Mouse (Mus musculus): ENCODE results near the gene Lamb3.

Lamb3 gene

GRCm38 (mm10) chr1:193338363-193338995, 131.0 kb downstream of the Lamb3 start:
- DNase-seq (ENCODE audit: low spot score in 2 of 2): no peak

GRCm38 (mm10) chr1:193342198-193342946, 134.9 kb downstream of the Lamb3 start:
- DNase-seq (ENCODE audit: low spot score in 2 of 2): no peak

- no peak for DNase-seq (ENCODE audit: low spot score in 2 of 2)
Measured at GRCm38 (mm10) chr1:193343853-193344252, 136.4 kb downstream of the Lamb3 start.

- DNase-seq (ENCODE audit: low spot score in 2 of 2): no peak
Measured at GRCm38 (mm10) chr1:193344976-193345375, 137.5 kb downstream of the Lamb3 start.

- DNase-seq (ENCODE audit: low spot score in 2 of 2): no peak
Measured at GRCm38 (mm10) chr1:193346908-193347307, 139.4 kb downstream of the Lamb3 start.

- no peak for DNase-seq (ENCODE audit: low spot score in 2 of 2)
Measured at GRCm38 (mm10) chr1:193348261-193348962, 140.9 kb downstream of the Lamb3 start.

- DNase-seq (ENCODE audit: low spot score in 2 of 2): no peak
Measured at GRCm38 (mm10) chr1:193349702-193350545, 142.4 kb downstream of the Lamb3 start.

- no peak for DNase-seq (ENCODE audit: low spot score in 2 of 2)
Measured at GRCm38 (mm10) chr1:193350546-193350801, 143.0 kb downstream of the Lamb3 start.

- no peak for DNase-seq (ENCODE audit: low spot score in 2 of 2)
Measured at GRCm38 (mm10) chr1:193351583-193351982, 144.1 kb downstream of the Lamb3 start.

GRCm38 (mm10) chr1:193359199-193359598, 151.7 kb downstream of the Lamb3 start:
- no peak for DNase-seq (ENCODE audit: low spot score in 2 of 2)

- DNase-seq (ENCODE audit: low spot score in 2 of 2): no peak
Measured at GRCm38 (mm10) chr1:193361181-193361580, 153.7 kb downstream of the Lamb3 start.

- no peak for DNase-seq (ENCODE audit: low spot score in 2 of 2)
Measured at GRCm38 (mm10) chr1:193362078-193362477, 154.6 kb downstream of the Lamb3 start.

- peak in 1 of 2 experiments; percentile 37 for DNase-seq (ENCODE audit: low spot score in 2 of 2)
Measured at GRCm38 (mm10) chr1:193363801-193364231, 156.3 kb downstream of the Lamb3 start.

- DNase-seq (ENCODE audit: low spot score in 2 of 2): peak in 1 of 2 experiments; percentile 55
Measured at GRCm38 (mm10) chr1:193368055-193368454, 160.6 kb downstream of the Lamb3 start.

GRCm38 (mm10) chr1:193369091-193369490, 161.6 kb downstream of the Lamb3 start:
- no peak for DNase-seq (ENCODE audit: low spot score in 2 of 2)

- DNase-seq (ENCODE audit: low spot score in 2 of 2): no peak
Measured at GRCm38 (mm10) chr1:193370096-193370495, 162.6 kb downstream of the Lamb3 start, which contains the start of gene Camk1g. Gene Camk1g (minus strand): TSS chr1:193370298.

- DNase-seq (ENCODE audit: low spot score in 2 of 2): no peak
Measured at GRCm38 (mm10) chr1:193373906-193374413, 166.5 kb downstream of the Lamb3 start.

- DNase-seq (ENCODE audit: low spot score in 2 of 2): peak in 1 of 2 experiments; percentile 56
Measured at GRCm38 (mm10) chr1:193376478-193377134, 169.1 kb downstream of the Lamb3 start.

GRCm38 (mm10) chr1:193379634-193380033, 172.1 kb downstream of the Lamb3 start:
- no peak for DNase-seq (ENCODE audit: low spot score in 2 of 2)

- no peak for DNase-seq (ENCODE audit: low spot score in 2 of 2)
Measured at GRCm38 (mm10) chr1:193380877-193381276, 173.4 kb downstream of the Lamb3 start.

All from cerebellum, postnatal 4 days (tissue).